Mouse (Mus musculus) liver, embryonic 11.5 days (tissue): Measurements from ENCODE around the gene Gpr155. TPM values are rescaled to one million over a fixed set of nuclear protein-coding genes. Genes with fewer than 3 reads are reported as not detected.

ENCODE experiments used
- ATAC-seq: fragments of 200-750 bp; cut with Nextera tagmentation; replicated peaks from 2 replicates; pipeline ENCODE4 v1.8.0; 2017; ENCODE audit warnings: moderate number of reproducible peaks, mild to moderate bottlenecking, moderate TSS enrichment, moderate library complexity; ENCODE audit not compliant: low FRiP score
- DNase-seq: peaks from one replicate; pipeline ENCODE4 v3.0.0-alpha.2; 2017; ENCODE audit warnings: low spot score
- H3K27ac ChIP-seq: fragments of 300-500 bp; sonication (generic); 2 replicates; pipeline ENCODE4 v1.5.1; 2014; ENCODE audit warnings: mild to moderate bottlenecking, low read depth, low read length, control low read depth
- H3K27me3 ChIP-seq: fragments of 300-500 bp; sonication (generic); replicated peaks from 2 replicates; pipeline ENCODE4 v1.6.1; 2014; ENCODE audit warnings: low read length, mixed read lengths; ENCODE audit not compliant: control insufficient read depth, insufficient read depth
- H3K36me3 ChIP-seq: fragments of 300-500 bp; sonication (generic); 2 replicates; pipeline ENCODE4 v1.6.1; 2014; ENCODE audit warnings: mild to moderate bottlenecking, low read length, moderate library complexity, mixed read lengths; ENCODE audit not compliant: control insufficient read depth, insufficient read depth
- H3K4me1 ChIP-seq: fragments of 300-500 bp; sonication (generic); replicated peaks from 2 replicates; pipeline ENCODE4 v1.6.1; 2014; ENCODE audit warnings: low read length, mixed read lengths; ENCODE audit not compliant: control insufficient read depth, insufficient read depth
- H3K4me2 ChIP-seq: fragments of 300-500 bp; sonication (generic); 2 replicates; pipeline ENCODE4 v1.6.1; 2014; ENCODE audit warnings: mild to moderate bottlenecking, control low read depth, moderate library complexity
- H3K4me3 ChIP-seq: fragments of 300-500 bp; sonication (generic); 2 replicates; pipeline ENCODE4 v1.5.1; 2014; ENCODE audit warnings: low read depth, low read length, control low read depth
- H3K9ac ChIP-seq: fragments of 300-500 bp; sonication (generic); 2 replicates; pipeline ENCODE4 v1.6.1; 2014; ENCODE audit warnings: low read depth, low read length, control low read depth
- H3K9me3 ChIP-seq: fragments of 300-500 bp; sonication (generic); 2 replicates; pipeline ENCODE4 v1.6.1; 2016; ENCODE audit warnings: low read length, inconsistent platforms, mixed read lengths; ENCODE audit not compliant: control insufficient read depth
- WGBS: fragments of 180-500 bp; shearing (Covaris S2); extraction: QIAGEN DNeasy Blood & Tissue Kit; methylation state at CpG from one replicate; pipeline ENCODE4 v1.1.7; 2014; 5-methylcytosine and 5-hydroxymethylcytosine counted together
- polyA plus RNA-seq: library from polyadenylated mRNA; unstranded; fragments of >200 nt; fragmentation: Nextera tagmentation; extraction: Ambion mirVana; gene quantifications from 2 replicates; pipeline ENCODE4 v1.2.1, GENCODE M21; 2014

The Gpr155 gene
- polyA plus RNA-seq, 1 experiment from 2014 or later: 6.3 TPM

DNA sequence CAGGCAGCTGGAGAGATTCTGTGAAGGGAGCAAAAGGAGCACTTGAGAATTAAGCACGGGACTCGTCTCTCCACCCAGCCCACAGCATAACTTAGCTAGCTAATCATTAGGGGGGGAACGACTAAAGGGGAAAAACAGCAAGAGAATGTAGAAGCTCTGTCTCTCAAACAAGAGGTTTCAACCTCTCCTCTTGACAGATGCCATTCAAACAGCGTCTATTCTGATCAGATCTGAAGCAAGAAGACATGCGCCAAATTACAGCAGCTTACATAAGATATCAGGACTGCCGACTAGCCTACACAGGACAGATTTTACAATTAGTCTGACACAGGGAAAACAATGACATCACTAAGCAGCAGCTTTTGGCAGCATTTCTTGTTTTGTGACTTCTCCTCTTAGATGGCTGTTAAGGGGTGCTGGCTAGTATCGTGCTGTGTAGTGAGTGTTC is 34.4 kb downstream of the Gpr155 start:
- Histone ChIP-seq H3K9ac (no peak overlapping the region), H3K36me3 (no peaks in the 10 kb centered on the region), H3K4me2 (no peak overlapping the region), H3K27ac (no peak overlapping the region), H3K9me3 (no peaks in the 10 kb centered on the region), H3K4me1 (peaks cover 3% of the 10 kb centered on the region), H3K4me3 (no peak overlapping the region), H3K27me3 (no peaks in the 10 kb centered on the region)
- 69% methylated on average over 7 of the region's 7 CpGs for WGBS
- ATAC-seq (no peak), DNase-seq (no peak)

DNA sequence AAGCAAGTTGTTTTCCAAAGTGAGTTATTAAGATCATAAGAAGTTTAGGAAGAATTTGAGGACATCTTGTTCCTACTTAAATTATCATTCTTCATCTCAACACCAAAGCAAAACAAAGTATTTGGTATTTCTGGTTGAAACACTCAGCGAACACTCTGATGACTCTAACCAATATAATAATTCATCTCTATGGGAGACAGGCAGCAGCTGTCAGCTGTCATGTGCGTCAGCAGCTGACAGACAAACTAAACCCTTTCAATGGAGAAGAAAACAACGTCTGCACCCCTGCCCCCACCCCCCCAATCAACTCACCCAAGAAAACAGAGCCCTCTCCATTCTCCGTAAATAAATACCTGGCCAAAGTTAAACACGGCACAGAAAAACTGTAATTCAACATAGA is 34.9 kb downstream of the Gpr155 start:
- ATAC-seq (no peak), DNase-seq (no peak)
- H3K4me1 ChIP-seq: peaks cover 3% of the 10 kb centered on the region
- H3K27ac ChIP-seq: no peak overlapping the region
- H3K9me3 ChIP-seq: no peaks in the 10 kb centered on the region
- H3K4me3 ChIP-seq: no peak overlapping the region
- no peak overlapping the region for H3K9ac ChIP-seq
- 66% methylated on average over 5 of the region's 5 CpGs for WGBS
- no peaks in the 10 kb centered on the region for H3K36me3 ChIP-seq
- no peak overlapping the region for H3K4me2 ChIP-seq
- H3K27me3 ChIP-seq: no peaks in the 10 kb centered on the region

DNA sequence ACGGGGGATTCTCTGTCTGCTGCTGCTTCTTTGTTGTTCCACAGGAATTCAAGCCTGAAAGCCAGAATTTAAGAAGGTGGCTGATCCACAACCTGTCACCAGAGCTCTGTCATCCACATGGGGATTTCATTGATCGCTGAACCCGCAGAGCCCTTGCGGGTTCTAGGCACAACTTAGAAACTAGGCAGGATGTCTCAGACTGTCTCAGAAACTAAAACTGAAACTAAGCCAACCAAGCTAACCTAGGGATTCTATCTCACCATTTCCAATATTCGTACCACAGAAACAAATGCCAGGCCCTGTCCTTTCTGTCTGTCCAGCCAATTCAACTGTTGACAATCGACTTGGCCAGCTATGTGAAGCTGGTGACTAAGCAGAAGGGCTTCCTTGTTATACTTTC is 38.2 kb downstream of the Gpr155 start:
- no peaks in the 10 kb centered on the region for H3K9me3 ChIP-seq
- ATAC-seq (no peak), DNase-seq (no peak)
- no peak overlapping the region for H3K9ac ChIP-seq
- H3K4me2 ChIP-seq: no peak overlapping the region
- no peak overlapping the region for H3K27ac ChIP-seq
- no peaks in the 10 kb centered on the region for H3K36me3 ChIP-seq
- peaks cover 3% of the 10 kb centered on the region for H3K4me1 ChIP-seq
- no peaks in the 10 kb centered on the region for H3K27me3 ChIP-seq
- WGBS: 87% methylated on average over 6 of the region's 6 CpGs
- no peak overlapping the region for H3K4me3 ChIP-seq

DNA sequence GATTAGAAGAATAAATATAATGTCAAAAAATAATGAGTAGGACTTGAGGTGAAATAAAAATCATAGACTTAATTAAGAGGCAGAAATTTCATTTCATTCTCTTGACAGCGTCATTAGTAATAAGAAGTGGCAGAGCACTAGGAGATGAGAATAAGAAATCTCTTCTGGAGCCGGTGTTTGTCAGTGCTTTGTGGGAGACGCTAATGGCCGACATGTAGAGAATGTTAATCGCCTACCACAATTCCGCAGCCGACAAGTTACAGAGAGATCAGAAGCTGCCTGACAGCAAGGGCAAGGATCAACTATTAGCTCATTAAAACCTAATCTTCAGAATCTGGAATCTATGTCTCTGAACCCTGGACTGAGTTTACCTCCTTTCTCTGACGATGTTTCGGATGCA is 38.6 kb downstream of the Gpr155 start:
- ATAC-seq (no peak), DNase-seq (no peak)
- WGBS: 73% methylated on average over 9 of the region's 9 CpGs
- Histone ChIP-seq H3K4me2 (no peak overlapping the region), H3K27me3 (no peaks in the 10 kb centered on the region), H3K4me1 (peaks cover 3% of the 10 kb centered on the region), H3K9ac (no peak overlapping the region), H3K36me3 (no peaks in the 10 kb centered on the region), H3K9me3 (no peaks in the 10 kb centered on the region), H3K27ac (no peak overlapping the region), H3K4me3 (no peak overlapping the region)

DNA sequence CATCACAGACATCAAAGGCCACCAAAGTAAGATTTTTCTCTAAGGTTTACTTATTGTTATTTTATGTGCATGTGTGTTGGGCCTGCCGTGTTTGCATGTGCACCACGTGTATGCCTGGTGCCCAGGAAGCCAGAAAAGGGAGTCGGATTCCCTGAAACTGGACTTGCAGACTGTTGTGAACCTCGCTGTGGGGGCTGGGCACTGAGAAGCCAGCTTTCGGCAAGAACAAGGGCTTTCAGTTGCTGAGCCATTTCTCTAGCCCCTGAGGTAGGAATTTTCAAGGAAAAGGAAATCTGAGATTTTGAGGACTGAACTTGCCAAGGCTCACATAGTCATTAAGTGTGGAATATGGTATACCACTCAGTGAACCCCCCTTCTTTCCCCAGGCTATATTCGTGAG is 39.2 kb downstream of the Gpr155 start:
- Histone ChIP-seq H3K27ac (no peak overlapping the region), H3K9me3 (no peaks in the 10 kb centered on the region), H3K27me3 (no peaks in the 10 kb centered on the region), H3K4me1 (peaks cover 3% of the 10 kb centered on the region), H3K4me2 (no peak overlapping the region), H3K9ac (no peak overlapping the region), H3K4me3 (no peak overlapping the region), H3K36me3 (no peaks in the 10 kb centered on the region)
- WGBS: 73% methylated on average over 6 of the region's 6 CpGs
- DNase-seq (no peak), ATAC-seq (no peak)

DNA sequence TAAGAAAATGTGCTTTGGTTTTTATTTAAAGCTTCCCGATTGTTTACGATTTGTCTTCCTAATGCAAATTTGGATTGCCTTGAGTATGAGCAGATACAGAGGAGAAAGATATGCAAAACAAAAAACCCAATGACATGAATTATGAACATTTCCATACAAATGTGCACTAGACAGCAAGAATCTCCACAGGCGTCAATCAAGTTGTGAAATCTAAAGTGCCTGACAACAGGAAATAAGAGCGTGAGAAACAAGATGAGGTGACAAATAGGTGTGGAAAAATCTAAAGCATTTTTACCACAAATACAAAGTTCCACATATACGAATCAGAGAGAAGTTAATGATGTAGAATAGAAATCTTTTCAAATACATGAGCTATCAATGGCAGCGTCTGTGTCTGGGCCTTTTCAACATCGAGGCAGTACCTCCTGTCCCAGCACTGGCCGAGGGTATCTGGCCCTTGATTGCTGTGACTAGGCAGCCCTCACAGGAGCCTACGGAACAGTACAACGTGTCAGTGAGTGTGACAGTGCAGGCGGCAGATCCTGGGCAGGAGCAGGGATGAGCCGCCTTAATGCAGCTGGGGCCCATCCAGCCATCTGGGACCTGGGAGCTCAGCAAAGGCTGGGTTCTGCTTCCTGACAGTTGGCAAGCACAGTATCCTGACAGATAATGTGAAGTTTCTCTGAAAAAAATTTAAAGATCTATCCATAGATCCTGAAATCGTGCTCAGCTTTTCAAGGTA is 39.9 kb downstream of the Gpr155 start:
- Histone ChIP-seq H3K4me2 (no peak overlapping the region), H3K4me3 (no peak overlapping the region), H3K9ac (no peak overlapping the region), H3K9me3 (no peaks in the 10 kb centered on the region), H3K36me3 (no peaks in the 10 kb centered on the region), H3K27me3 (no peaks in the 10 kb centered on the region), H3K27ac (no peak overlapping the region), H3K4me1 (peaks cover 3% of the 10 kb centered on the region)
- ATAC-seq (no peak), DNase-seq (no peak)
- 65% methylated on average over 13 of the region's 13 CpGs for WGBS

DNA sequence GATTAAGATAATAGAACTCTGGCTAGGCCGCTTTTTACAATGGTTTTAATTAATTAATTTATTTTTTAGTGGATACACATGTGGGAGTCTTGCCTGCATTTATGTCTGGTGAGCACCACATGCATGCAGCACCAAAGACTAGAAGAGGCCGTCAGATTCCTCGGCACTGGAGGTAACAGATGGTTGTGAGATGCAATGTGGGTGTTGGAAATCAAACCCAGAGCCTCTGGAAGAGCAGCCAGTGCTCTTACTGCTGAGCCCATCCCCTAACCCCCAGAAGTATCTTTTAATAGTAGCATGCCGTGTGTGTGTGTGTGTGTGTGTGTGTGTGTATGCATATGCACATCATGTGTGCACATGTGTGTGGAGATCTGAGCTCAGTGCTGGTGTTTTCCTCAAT is 41.2 kb downstream of the Gpr155 start:
- DNase-seq (no peak), ATAC-seq (no peak)
- Histone ChIP-seq H3K4me2 (no peak overlapping the region), H3K4me1 (no peaks in the 10 kb centered on the region; the same call in 1 of the 2 replicates), H3K27ac (no peak overlapping the region), H3K9me3 (no peaks in the 10 kb centered on the region), H3K4me3 (no peak overlapping the region), H3K36me3 (no peaks in the 10 kb centered on the region), H3K9ac (no peak overlapping the region), H3K27me3 (no peaks in the 10 kb centered on the region)
- WGBS: 80% methylated on average over 4 of the region's 4 CpGs

DNA sequence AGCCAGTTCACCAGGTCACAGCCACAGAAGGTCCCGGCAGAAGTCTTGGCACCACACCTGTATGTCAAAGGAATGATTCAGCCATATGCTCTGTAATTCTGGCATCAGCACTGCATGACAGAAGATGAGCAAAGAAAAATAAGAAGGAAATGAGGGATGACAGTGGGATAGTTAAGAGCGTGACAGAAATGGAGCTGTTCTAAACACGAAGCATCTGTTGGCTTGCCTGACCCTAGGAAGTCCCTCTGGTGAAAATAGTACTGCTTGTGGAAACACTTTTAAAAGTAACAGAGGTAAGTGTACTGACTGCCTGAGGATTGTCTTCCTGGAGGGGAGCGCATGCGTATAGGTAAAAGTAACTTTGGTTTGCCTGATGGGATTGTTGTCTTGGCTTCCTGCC is 42.7 kb downstream of the Gpr155 start:
- DNase-seq: no peak
- 91% methylated on average over 5 of the region's 5 CpGs for WGBS
- Histone ChIP-seq H3K4me2 (no peak overlapping the region), H3K4me3 (no peak overlapping the region), H3K9me3 (no peaks in the 10 kb centered on the region), H3K9ac (no peak overlapping the region), H3K36me3 (no peaks in the 10 kb centered on the region), H3K27me3 (no peaks in the 10 kb centered on the region), H3K4me1 (no peaks in the 10 kb centered on the region), H3K27ac (no peak overlapping the region)
- no peak for ATAC-seq

DNA sequence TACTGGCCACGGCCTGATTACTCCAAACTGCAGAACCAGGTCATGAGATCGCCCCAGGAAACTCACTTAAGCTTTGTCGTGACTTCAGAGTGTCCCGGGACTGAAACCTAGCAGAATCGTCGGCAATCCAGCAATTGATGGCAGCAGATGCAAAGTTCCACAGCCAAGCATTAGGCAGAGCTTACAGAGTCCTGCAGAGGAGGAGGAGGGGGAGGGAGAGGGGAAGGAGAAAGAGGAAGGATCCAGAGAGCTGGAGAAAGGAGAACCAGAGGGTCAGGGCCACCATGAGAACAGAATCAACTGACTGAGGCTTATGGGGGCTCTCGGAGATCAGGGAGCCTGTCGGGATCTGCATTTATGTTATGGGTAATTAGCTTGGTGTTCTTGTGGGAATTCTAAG is 48.0 kb downstream of the Gpr155 start:
- Histone ChIP-seq H3K4me1 (no peaks in the 10 kb centered on the region), H3K36me3 (no peaks in the 10 kb centered on the region), H3K4me2 (no peak overlapping the region), H3K9ac (no peak overlapping the region), H3K9me3 (no peaks in the 10 kb centered on the region), H3K27ac (no peak overlapping the region), H3K4me3 (no peak overlapping the region), H3K27me3 (no peaks in the 10 kb centered on the region)
- WGBS: 63% methylated on average over 8 of the region's 8 CpGs
- ATAC-seq (no peak), DNase-seq (no peak)
